Mouse (Mus musculus) macrophage (primary cell): Measurements from ENCODE around the gene Csf3r. TPM values are rescaled to one million over a fixed set of nuclear protein-coding genes. Genes with fewer than 3 reads are reported as not detected.
"Not testable (repeated sequence)": the region's sequence is repeated elsewhere in the genome, so short reads cannot be mapped to it uniquely, and the experiment has no call there.

Experiments used
- H3K27ac ChIP-seq: fragments of 350-480 bp; formaldehyde crosslinking; 2 replicates; pipeline ENCODE4 v1.9.0; 2021
- H3K36me3 ChIP-seq: fragments of 350-480 bp; formaldehyde crosslinking; 2 replicates; pipeline ENCODE4 v1.9.0; 2021; ENCODE audit errors: inconsistent target
- H3K4me3 ChIP-seq: fragments of 350-480 bp; formaldehyde crosslinking; 2 replicates; pipeline ENCODE4 v1.9.0; 2021; ENCODE audit errors: inconsistent target
- H3K79me2 ChIP-seq: fragments of 350-480 bp; formaldehyde crosslinking; 2 replicates; pipeline ENCODE4 v1.9.0; 2021; ENCODE audit errors: inconsistent target
- whole genome bisulfite sequencing: methylation state at CpG from one replicate; pipeline ENCODE4 v1.1.7; 2026; ENCODE audit warnings: inconsistent platforms; ENCODE audit not compliant: missing documents; 5-methylcytosine and 5-hydroxymethylcytosine counted together
- polyA plus RNA-seq: library from polyadenylated mRNA; stranded (reverse); fragments of 250-400 nt; gene quantifications from 3 replicates; pipeline ENCODE4 v1.2.4, GENCODE M21; 2018; ENCODE audit warnings: inconsistent platforms
- total RNA-seq, 78 experiments: library from RNA; depleted of rRNA; stranded (reverse); fragments of 250-400 nt; gene quantifications; 1 replicate in 9 of 78; 2 replicates in 24 of 78; 3 replicates in 43 of 78; 4 replicates in 2 of 78; pipeline ENCODE4 v1.2.4; 2018; ENCODE audit warnings: inconsistent platforms in 56 of 78

Csf3r gene
- 100 to 1,000 TPM; 106 to 429 (median 243) TPM for total RNA-seq (2018; cell fraction: chromatin; rRNA removed)
- total RNA-seq (2018; cell fraction: cytosol; rRNA removed): 100 to 1,000 TPM in 8 of 26 experiments, 10 to 100 TPM in 18; 48.2 to 131 (median 75.5) TPM
- 100 to 1,000 TPM in 25 of 26 experiments, 10 to 100 TPM in 1; 77.3 to 393 (median 287) TPM for total RNA-seq (2018; cell fraction: nucleus; rRNA removed)
- 16.5 to 106 TPM (median 61.5 TPM) in 3 replicates for polyA plus RNA-seq

- WGBS: 11% methylated on average over 16 of the region's 16 CpGs
- peak within 1 kb of the TSS; percentile 86 for H3K27ac ChIP-seq
Measured at GRCm38 (mm10) chr4:126024303-126024900, at the start of gene Csf3r. Gene Csf3r (plus strand): TSS chr4:126024550.

GRCm38 (mm10) chr4:125977768-125978167, 46.6 kb upstream of the Csf3r start:
- H3K4me3 ChIP-seq: no peak overlapping the region
- no peaks in the 10 kb centered on the region for H3K36me3 ChIP-seq
- WGBS: 57% methylated on average over 9 of the region's 9 CpGs
- no peaks in the 10 kb centered on the region for H3K79me2 ChIP-seq
- H3K27ac ChIP-seq: no peak overlapping the region

More at GRCm38 (mm10) chr4:126024303-126024900, at the start of gene Csf3r:
- peaks cover 30% of the 10 kb centered on the region for H3K36me3 ChIP-seq
- peak within 1 kb of the TSS; percentile 39 for H3K4me3 ChIP-seq
- H3K79me2 ChIP-seq: peaks cover 41% of the 10 kb centered on the region; the same call in 1 of the 2 replicates

GRCm38 (mm10) chr4:125983279-125983678, 41.1 kb upstream of the Csf3r start:
- Histone ChIP-seq H3K4me3 (no peak overlapping the region), H3K27ac (no peak overlapping the region), H3K79me2 (no peaks in the 10 kb centered on the region), H3K36me3 (no peaks in the 10 kb centered on the region)
- WGBS: 87% methylated on average over 8 of the region's 8 CpGs

GRCm38 (mm10) chr4:125985703-125986102, 38.6 kb upstream of the Csf3r start:
- H3K36me3 ChIP-seq, H3K79me2 ChIP-seq, H3K4me3 ChIP-seq, H3K27ac ChIP-seq: not testable (repeated sequence)
- 56% methylated on average over 2 of the region's 2 CpGs for WGBS

- no peaks in the 10 kb centered on the region for H3K36me3 ChIP-seq
Measured at GRCm38 (mm10) chr4:125987071-125987470, 37.3 kb upstream of the Csf3r start.

GRCm38 (mm10) chr4:125989061-125989460, 35.3 kb upstream of the Csf3r start:
- WGBS: 78% methylated on average over 11 of the region's 11 CpGs
- Histone ChIP-seq H3K27ac (no peak overlapping the region), H3K4me3 (no peak overlapping the region), H3K36me3 (no peaks in the 10 kb centered on the region), H3K79me2 (no peaks in the 10 kb centered on the region)

More at GRCm38 (mm10) chr4:125987071-125987470, 37.3 kb upstream of the Csf3r start:
- no peak overlapping the region for H3K27ac ChIP-seq
- H3K4me3 ChIP-seq: no peak overlapping the region
- no peaks in the 10 kb centered on the region for H3K79me2 ChIP-seq
- WGBS: 76% methylated on average over 3 of the region's 3 CpGs

GRCm38 (mm10) chr4:125990143-125990542, 34.2 kb upstream of the Csf3r start:
- Histone ChIP-seq H3K79me2 (no peaks in the 10 kb centered on the region), H3K4me3 (no peak overlapping the region), H3K36me3 (no peaks in the 10 kb centered on the region), H3K27ac (no peak overlapping the region)
- 0% methylated on average over 5 of the region's 7 CpGs for WGBS

GRCm38 (mm10) chr4:125992206-125992605, 32.1 kb upstream of the Csf3r start:
- H3K79me2 ChIP-seq: no peaks in the 10 kb centered on the region
- no peak overlapping the region for H3K4me3 ChIP-seq
- 59% methylated on average over 3 of the region's 3 CpGs for WGBS
- no peaks in the 10 kb centered on the region for H3K36me3 ChIP-seq
- H3K27ac ChIP-seq: no peak overlapping the region

GRCm38 (mm10) chr4:125992906-125993305, 31.4 kb upstream of the Csf3r start:
- Histone ChIP-seq H3K27ac (no peak overlapping the region), H3K4me3 (no peak overlapping the region), H3K36me3 (no peaks in the 10 kb centered on the region), H3K79me2 (no peaks in the 10 kb centered on the region)
- WGBS: 57% methylated on average over 2 of the region's 2 CpGs

- no peaks in the 10 kb centered on the region for H3K79me2 ChIP-seq
- WGBS: 4% methylated on average over 4 of the region's 4 CpGs
Measured at GRCm38 (mm10) chr4:125996576-125996975, 27.8 kb upstream of the Csf3r start.

GRCm38 (mm10) chr4:125997826-125998225, 26.5 kb upstream of the Csf3r start:
- H3K4me3 ChIP-seq: no peak overlapping the region
- no peaks in the 10 kb centered on the region for H3K79me2 ChIP-seq
- H3K27ac ChIP-seq: no peak overlapping the region
- H3K36me3 ChIP-seq: no peaks in the 10 kb centered on the region
- WGBS: 90% methylated on average over 2 of the region's 2 CpGs

More at GRCm38 (mm10) chr4:125996576-125996975, 27.8 kb upstream of the Csf3r start:
- H3K4me3 ChIP-seq: no peak overlapping the region
- no peaks in the 10 kb centered on the region for H3K36me3 ChIP-seq
- H3K27ac ChIP-seq: no peak overlapping the region

GRCm38 (mm10) chr4:126001311-126002199, 22.8 kb upstream of the Csf3r start:
- Histone ChIP-seq H3K27ac (no peak overlapping the region), H3K79me2 (no peaks in the 10 kb centered on the region), H3K4me3 (no peak overlapping the region), H3K36me3 (no peaks in the 10 kb centered on the region)
- 86% methylated on average over 12 of the region's 12 CpGs for WGBS

- no peak overlapping the region for H3K4me3 ChIP-seq
- 33% methylated on average over 7 of the region's 7 CpGs for WGBS
Measured at GRCm38 (mm10) chr4:126017676-126018332, 6.5 kb upstream of the Csf3r start.

GRCm38 (mm10) chr4:126018966-126019538, 5.3 kb upstream of the Csf3r start:
- H3K79me2 ChIP-seq: peaks cover 7% of the 10 kb centered on the region; the same call in 1 of the 2 replicates
- WGBS: 37% methylated on average over 10 of the region's 11 CpGs
- H3K27ac ChIP-seq: peak overlapping the region; percentile 89
- no peaks in the 10 kb centered on the region for H3K36me3 ChIP-seq
- no peak overlapping the region for H3K4me3 ChIP-seq

More at GRCm38 (mm10) chr4:126017676-126018332, 6.5 kb upstream of the Csf3r start:
- H3K79me2 ChIP-seq: no peaks in the 10 kb centered on the region
- peak overlapping the region; percentile 89 for H3K27ac ChIP-seq
- no peaks in the 10 kb centered on the region for H3K36me3 ChIP-seq
